Mouse (Mus musculus) left cerebral cortex, adult 9 months (tissue): ENCODE measurements around the gene Artn.

Experiments
- DNase-seq, 2 experiments: peaks; one replicate each; pipeline ENCODE4 v3.0.0; 2022; ENCODE audit warnings: low spot score in 2 of 2

Gene Artn

GRCm38 (mm10) chr4:117929391-117929881 is at the start of gene Artn:
Artn (minus strand) TSS chr4:117929763.
- no peak for DNase-seq

GRCm38 (mm10) chr4:117979181-117979580 is 49.6 kb upstream of the Artn start:
- DNase-seq = no peak

DNA sequence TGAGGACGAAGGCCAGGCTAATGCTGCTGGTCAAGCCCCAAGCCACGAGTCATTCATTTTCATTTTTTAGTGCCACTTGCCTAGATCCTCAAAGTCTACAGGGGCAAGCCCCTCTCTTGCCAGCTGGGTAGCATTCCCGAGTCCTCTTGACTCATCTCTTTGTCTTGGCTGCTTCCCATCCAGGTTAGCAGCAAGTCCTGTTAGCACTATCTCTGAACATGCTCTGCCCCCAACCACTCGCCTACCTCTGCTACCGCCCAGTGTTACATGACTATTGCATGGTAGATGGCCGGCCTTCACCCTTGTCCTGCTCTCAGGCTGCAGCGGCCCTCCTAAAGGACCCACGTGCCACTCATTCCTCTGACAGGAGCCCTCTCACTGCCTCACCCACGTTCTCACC is 48.7 kb upstream of the Artn start:
- DNase-seq = no peak

GRCm38 (mm10) chr4:117977841-117978240 is 48.3 kb upstream of the Artn start:
- no peak for DNase-seq

DNA sequence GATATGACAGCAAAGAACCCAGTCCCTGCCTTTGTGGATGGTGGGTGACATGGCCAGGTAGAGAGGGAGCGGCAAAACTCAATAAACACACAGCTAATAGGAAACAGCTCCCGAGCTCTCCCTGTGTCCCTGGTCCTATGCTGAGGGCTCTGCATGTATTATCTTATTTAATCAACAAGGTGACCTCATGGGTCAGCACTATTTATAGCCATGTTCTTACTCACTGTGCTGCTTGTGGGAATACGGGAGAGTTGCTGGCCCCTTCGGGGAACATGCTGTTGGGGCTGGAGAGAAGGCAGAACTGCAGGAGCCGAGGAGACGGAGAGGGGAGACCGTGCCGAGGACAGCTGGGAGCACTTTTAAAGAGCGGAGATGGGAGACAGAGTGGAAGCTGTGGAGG is 47.8 kb upstream of the Artn start:
- no peak for DNase-seq

- DNase-seq = no peak
Observed at GRCm38 (mm10) chr4:117975820-117976219, 46.3 kb upstream of the Artn start.

DNA sequence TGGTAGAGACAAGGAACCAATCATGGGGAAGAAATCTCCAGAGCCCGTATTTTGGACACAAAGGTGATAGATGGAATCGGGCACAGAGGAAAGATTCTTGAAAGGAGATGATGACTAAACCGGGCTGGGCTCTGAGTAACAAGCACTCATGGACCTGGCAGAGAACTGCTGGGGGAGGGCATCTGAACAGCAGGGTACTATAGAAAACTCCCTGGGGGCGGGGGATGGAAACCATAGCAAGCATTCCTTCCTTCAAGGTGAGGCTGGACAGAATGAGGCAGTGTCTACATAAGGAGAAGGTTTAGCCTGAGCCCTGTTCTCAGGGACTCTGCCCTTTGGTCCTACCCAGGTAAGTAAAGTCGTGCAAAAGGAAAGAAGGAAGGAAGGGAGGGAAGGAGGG is 45.2 kb upstream of the Artn start:
- peak in 1 of 2 experiments; percentile 41 for DNase-seq

DNA sequence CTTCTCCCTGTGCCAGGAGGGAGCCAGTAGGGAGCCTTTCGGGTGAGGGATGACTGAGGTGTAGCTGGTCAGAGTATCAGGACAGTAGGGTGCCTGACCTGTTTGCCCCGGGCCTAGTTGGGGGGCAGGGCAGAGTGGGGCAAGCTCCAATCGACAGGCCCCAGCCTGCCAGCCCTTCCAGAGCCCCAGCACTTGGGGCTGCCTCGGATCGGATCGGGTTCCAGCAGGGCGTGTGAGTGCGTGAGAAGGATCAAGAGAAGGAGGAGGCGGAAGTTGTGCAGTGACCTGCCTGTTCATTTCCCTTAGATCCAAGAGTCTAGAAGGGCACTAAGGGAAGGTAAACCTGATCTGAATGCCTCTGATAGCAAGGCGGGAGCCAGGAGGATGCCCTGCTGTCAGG is 43.4 kb upstream of the Artn start:
- no peak for DNase-seq

DNA sequence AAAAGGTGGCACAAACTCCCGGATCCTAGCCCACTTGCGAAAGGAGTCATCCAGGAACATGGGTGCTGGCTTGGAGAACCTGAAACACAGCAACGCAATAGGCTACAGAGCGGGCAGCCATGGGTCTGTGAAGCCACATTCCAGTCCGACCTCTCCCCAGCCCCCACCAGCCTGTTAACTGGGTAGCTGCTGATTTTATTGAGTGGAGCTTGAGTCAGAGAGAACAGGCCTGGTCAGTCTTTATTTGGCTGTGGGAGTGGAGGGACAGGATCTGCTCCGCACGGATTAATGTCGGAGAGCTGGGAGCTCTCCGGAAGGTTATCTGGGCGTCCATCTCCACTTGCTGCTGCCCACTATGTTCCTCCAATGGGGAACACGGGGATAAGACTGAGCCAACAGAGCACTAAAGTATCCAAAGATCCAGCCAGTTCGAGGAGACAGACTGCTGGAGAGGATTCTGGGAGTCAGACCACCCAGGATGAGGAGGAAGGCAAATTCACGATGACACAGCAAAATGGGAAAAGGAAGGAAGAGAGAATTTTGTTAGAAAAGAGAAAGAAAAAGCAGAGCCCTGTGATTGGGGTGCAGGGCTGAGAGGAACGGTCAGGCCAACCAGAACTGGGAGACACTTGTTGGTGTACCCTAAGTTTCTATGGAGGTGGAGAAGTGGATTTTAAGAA is 34.9 kb upstream of the Artn start:
- no peak for DNase-seq

DNA sequence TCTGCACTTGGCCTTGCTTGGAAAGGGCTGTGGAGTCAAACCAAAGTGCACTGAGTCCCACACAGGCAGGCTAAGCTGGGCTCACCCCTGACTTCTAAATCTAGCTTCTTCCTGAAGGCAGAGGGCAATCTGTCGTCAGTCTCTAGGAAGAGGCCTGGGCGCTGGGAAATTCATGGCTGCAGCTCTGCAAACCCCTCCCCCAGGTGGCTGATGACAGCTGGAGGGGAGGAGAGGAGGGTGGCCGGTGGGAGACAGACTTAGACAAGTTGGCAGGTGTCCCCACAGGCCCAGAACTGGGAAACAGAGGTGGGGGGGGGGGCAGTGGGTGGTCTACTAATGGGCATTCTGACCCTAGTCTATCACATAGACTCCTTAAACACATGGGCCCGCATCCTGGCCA is 27.9 kb upstream of the Artn start:
- no peak for DNase-seq

DNA sequence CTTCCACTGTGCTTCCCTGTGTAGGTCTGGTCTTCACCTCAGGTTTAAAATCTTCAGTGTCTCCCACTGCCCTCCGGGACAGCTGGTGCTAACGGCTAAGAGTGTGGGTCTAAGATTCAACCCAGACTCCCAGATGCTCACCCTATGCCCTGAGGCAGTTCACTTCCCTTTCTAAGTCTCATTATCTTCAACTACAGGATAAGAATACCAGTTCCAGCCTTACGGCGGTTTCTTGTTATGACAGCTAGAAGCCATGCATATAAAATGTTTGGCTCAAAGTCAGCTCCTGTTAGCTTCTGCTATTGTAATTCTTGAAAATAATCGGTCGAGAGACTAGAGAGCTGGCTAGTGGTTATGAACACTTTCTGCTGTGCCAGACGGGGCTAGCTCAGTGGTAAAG is 17.9 kb upstream of the Artn start:
- DNase-seq = no peak

DNA sequence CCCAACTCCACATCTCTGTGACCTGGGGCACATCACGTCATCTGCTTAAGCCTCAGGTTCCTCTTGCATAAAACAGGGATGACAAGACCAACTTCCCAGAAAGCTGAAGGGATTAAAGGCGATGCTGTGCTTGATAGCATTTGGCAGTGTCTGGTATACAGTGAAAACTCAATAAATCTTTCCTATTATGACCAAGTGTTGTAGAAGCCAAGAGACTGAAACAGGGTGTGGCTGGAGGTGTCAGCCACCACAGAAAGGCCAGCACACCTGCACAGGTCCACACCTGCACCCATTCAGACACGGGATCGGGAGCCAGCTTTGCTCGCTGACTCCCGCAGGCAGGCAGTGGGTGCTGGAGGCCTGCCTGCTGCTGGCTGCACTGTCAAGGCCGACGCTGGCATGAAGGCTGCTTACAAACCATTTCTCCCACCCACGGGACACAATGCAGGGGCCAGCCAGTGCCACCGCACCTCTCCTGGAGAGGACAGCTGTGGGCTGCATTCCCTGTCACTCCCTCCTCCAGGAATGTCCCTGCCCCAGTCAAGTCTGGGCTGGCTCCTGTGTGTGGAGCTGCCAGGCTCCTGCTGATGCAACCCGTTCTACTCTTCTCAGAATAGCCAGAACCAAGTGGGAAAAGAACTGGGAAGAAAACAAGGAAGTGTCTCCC is 17.2 kb upstream of the Artn start:
- DNase-seq = no peak

DNA sequence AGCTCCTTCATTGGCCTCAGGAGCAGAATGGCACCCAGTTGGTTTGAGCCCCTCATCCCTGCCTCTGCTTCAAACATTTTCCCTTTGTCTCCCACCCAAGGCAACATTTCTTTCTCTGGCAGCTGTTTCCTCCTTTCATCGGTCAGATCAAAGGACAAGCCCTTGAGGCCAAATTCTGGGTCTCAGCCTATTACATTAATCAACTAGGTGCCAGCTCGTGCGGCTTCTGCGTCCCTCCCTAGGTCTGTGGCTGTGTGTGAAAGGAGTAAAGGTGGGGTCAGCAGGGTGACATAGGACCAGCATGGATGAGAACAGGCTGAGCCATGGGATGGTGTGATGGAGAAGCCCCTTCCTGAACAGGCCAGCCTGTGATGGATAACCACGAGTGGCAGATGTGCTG is 13.8 kb upstream of the Artn start:
- no peak for DNase-seq

DNA sequence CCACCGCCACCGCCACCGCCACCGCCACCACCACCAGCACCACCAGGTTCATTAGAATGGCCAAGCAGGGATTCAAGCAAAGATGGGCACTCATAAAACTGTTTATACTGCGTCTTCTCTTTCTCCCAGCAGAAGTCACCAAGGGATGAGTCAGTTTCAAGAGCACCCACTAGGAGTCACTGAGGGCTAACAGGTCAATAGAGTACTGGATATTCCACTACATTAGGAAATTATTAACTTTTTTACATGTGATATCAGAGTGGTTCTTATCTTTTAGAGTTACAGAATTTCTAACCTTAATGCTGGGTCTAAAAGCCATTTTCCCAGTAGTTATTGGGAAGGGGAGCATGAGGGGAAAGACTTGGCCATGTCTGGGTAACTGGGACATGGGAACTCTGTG is 7.4 kb upstream of the Artn start:
- no peak for DNase-seq

GRCm38 (mm10) chr4:117934081-117934480 is 4.5 kb upstream of the Artn start:
- DNase-seq = no peak

DNA sequence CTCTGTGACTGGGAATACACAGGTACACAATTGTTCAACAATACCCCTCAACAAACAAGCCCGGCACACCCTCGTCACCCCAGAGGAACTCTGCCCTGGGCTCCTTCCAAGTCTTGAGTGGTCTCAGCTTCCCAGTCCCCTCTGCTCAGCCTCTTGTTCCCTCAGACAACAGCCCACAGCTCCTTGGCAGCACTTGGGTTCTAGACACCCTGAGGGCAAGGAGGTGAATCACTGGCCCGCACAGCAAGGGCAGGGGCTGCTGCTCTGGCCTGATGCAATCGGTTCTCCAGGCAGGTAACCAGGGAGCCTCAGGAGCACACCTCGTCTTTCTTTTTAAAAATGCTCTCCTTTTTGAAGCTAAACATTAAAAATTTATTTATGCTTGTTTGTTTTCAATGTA is 3.7 kb upstream of the Artn start:
- DNase-seq = no peak

- DNase-seq = no peak
Observed at GRCm38 (mm10) chr4:117928699-117929241, 793 bp downstream of the Artn start.

- DNase-seq = no peak
Observed at GRCm38 (mm10) chr4:117928234-117928633, 1.3 kb downstream of the Artn start.

GRCm38 (mm10) chr4:117926545-117927482 is 2.7 kb downstream of the Artn start:
- DNase-seq = peak in 1 of 2 experiments; percentile 58

DNA sequence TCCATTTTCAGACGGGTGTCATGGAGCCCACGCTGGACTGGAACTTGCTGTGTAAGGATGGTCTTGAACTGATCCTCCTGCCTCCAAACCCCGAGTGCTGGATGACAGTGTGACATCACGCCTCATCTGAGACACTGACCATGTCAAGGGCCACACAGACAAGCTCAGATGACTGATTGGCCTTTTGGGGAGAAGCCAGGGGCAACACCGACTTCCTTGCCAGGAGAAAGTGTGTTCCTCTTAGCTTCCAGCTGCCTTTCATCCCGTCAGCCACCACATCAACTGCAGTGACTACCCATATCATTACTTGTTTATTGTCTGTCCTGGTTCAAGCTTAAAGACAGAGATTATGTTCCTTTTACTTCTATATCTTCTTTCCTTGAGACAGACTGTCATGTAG is 4.6 kb downstream of the Artn start:
- DNase-seq = no peak

GRCm38 (mm10) chr4:117923450-117923849 is 6.1 kb downstream of the Artn start:
- DNase-seq = no peak

DNA sequence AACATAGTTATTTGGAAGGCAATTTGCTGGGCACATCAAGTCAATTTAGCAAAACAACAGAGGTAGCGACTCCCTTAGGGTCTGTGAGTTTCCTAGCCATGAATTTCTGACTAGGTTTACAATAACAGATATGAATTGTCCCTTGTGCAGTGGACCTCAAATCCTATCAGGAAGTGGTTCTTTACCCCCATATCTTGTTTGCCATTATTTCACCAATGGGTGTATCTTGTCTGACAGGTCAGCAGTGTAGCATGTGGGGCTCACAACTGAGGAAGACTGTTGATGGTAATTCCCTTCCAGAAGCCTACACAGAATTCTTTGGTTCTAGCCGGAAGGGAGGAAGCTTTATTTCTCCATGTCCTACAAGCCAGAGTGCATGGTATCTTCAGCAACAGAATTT is 8.2 kb downstream of the Artn start:
- no peak for DNase-seq
